Mouse (Mus musculus): ENCODE measurements around the gene Tcf20.

DNA sequence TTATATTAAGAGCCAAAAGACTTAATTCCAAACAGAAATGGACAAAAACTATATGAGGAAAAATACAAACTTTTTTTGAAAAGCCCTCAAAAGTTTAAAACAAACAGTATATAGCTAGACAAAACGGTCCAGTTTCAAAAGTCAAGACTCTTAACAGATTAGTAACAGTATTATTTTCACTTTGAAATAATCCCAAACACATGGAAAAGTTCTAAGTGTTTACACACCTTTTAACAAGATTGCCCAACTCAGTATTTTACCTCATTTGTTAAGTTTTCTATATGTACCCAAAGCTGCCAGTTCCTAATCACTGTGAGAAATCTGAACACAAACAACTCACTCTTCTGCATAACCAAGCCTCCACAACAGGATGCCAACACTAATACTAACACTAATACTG, 124.0 kb downstream of the Tcf20 start:
- TF ChIP-seq CTCF (IDR thresholded peaks at IDR 0.05; ENCODE audit: extremely low read depth, insufficient read depth, low read length) (no peak), POLR2A (IDR thresholded peaks at IDR 0.05; ENCODE audit: extremely low read depth, insufficient read depth, low read length) (no peak)
